Mouse (Mus musculus) stomach, embryonic 14.5 days (tissue): ENCODE measurements around the gene P4hb. TPM values are rescaled to one million over a fixed set of nuclear protein-coding genes. Genes with fewer than 3 reads are reported as not detected.

Experiments used
- ATAC-seq: fragments of 200-750 bp; cut with Nextera tagmentation; 2 replicates; pipeline ENCODE4 v1.8.0; 2017; ENCODE audit warnings: low read depth, moderate TSS enrichment; ENCODE audit not compliant: insufficient number of reproducible peaks, insufficient read depth, low FRiP score
- H3K27ac ChIP-seq: fragments of 300-500 bp; sonication (generic); 2 replicates; pipeline ENCODE4 v1.5.1; 2014; ENCODE audit warnings: mild to moderate bottlenecking, low read length, moderate library complexity, mixed read lengths
- H3K27me3 ChIP-seq: fragments of 300-500 bp; sonication (generic); 2 replicates; pipeline ENCODE4 v1.6.1; 2014; ENCODE audit warnings: low read length, control low read depth, mixed read lengths; ENCODE audit not compliant: control insufficient read depth, insufficient read depth
- H3K36me3 ChIP-seq: fragments of 300-500 bp; sonication (generic); 2 replicates; pipeline ENCODE4 v1.6.1; 2014; ENCODE audit warnings: mild to moderate bottlenecking, control low read depth, low read length, moderate library complexity, mixed read lengths; ENCODE audit not compliant: control insufficient read depth, insufficient read depth
- H3K4me1 ChIP-seq: fragments of 300-500 bp; sonication (generic); 2 replicates; pipeline ENCODE4 v1.6.1; 2014; ENCODE audit warnings: low read length, control low read depth, mixed read lengths; ENCODE audit not compliant: control insufficient read depth, insufficient read depth
- H3K4me2 ChIP-seq: fragments of 300-500 bp; sonication (generic); replicated peaks from 2 replicates; pipeline ENCODE4 v1.6.1; 2014; ENCODE audit warnings: low read depth, low read length, control low read depth
- H3K4me3 ChIP-seq: fragments of 300-500 bp; sonication (generic); 2 replicates; pipeline ENCODE4 v1.5.1; 2014; ENCODE audit warnings: low read depth, low read length, control low read depth
- H3K9ac ChIP-seq: fragments of 300-500 bp; sonication (generic); replicated peaks from 2 replicates; pipeline ENCODE4 v1.6.1; 2014; ENCODE audit warnings: low read depth, mild to moderate bottlenecking, control low read depth, low read length, moderate library complexity, mixed read lengths
- H3K9me3 ChIP-seq: fragments of 300-500 bp; sonication (generic); 2 replicates; pipeline ENCODE4 v1.6.1; 2016; ENCODE audit warnings: low read depth, low read length, control low read depth; ENCODE audit not compliant: control insufficient read depth
- WGBS: fragments of 180-500 bp; shearing (Covaris S2); extraction: QIAGEN DNeasy Blood & Tissue Kit; methylation state at CpG from one replicate; pipeline ENCODE4 v1.1.7; 2014; 5-methylcytosine and 5-hydroxymethylcytosine counted together
- polyA plus RNA-seq: library from polyadenylated mRNA; unstranded; fragments of >200 nt; fragmentation: Nextera tagmentation; extraction: Ambion mirVana; gene quantifications from 2 replicates; pipeline ENCODE4 v1.2.1, GENCODE M21; 2014

P4hb gene
- 768 and 850 TPM in 2 replicates for polyA plus RNA-seq

GRCm38 (mm10) chr11:120572752-120573584, at the start of gene P4hb:
TSS of gene P4hb (minus strand) at chr11:120573253.
- Histone ChIP-seq H3K27ac (peak within 1 kb of the TSS; percentile 96), H3K27me3 (no peaks in the 10 kb centered on the region), H3K9me3 (no peaks in the 10 kb centered on the region), H3K4me1 (peaks cover 16% of the 10 kb centered on the region), H3K4me2 (peak within 1 kb of the TSS; percentile 91), H3K4me3 (peak within 1 kb of the TSS; percentile 95), H3K36me3 (peaks cover 36% of the 10 kb centered on the region), H3K9ac (peak within 1 kb of the TSS; percentile 94)
- peak; percentile 97 for ATAC-seq
- WGBS: under 1% methylated on average over 94 of the region's 94 CpGs

- H3K4me3 ChIP-seq: no peak overlapping the region
- no peaks in the 10 kb centered on the region for H3K9me3 ChIP-seq
- H3K27ac ChIP-seq: no peak overlapping the region
- no peak overlapping the region for H3K4me2 ChIP-seq
- no peaks in the 10 kb centered on the region for H3K27me3 ChIP-seq
- H3K9ac ChIP-seq: no peak overlapping the region
- WGBS: 88% methylated on average over 6 of the region's 6 CpGs
- peaks cover 10% of the 10 kb centered on the region for H3K4me1 ChIP-seq
- no peak for ATAC-seq
- peaks cover 40% of the 10 kb centered on the region for H3K36me3 ChIP-seq
Measured at GRCm38 (mm10) chr11:120622805-120623204, 49.8 kb upstream of the P4hb start.

GRCm38 (mm10) chr11:120620195-120620594, 47.1 kb upstream of the P4hb start:
- H3K4me3 ChIP-seq: no peak overlapping the region
- 93% methylated on average over 14 of the region's 14 CpGs for WGBS
- H3K27me3 ChIP-seq: no peaks in the 10 kb centered on the region
- H3K4me2 ChIP-seq: no peak overlapping the region
- H3K4me1 ChIP-seq: peaks cover 17% of the 10 kb centered on the region
- H3K27ac ChIP-seq: no peak overlapping the region
- no peak for ATAC-seq
- no peaks in the 10 kb centered on the region for H3K9me3 ChIP-seq
- no peak overlapping the region for H3K9ac ChIP-seq
- H3K36me3 ChIP-seq: peaks cover 33% of the 10 kb centered on the region

- no peak for ATAC-seq
- Histone ChIP-seq H3K4me1 (peaks cover 11% of the 10 kb centered on the region), H3K4me2 (no peak overlapping the region), H3K9me3 (no peaks in the 10 kb centered on the region), H3K4me3 (no peak overlapping the region), H3K9ac (no peak overlapping the region), H3K36me3 (peaks cover 36% of the 10 kb centered on the region), H3K27me3 (no peaks in the 10 kb centered on the region), H3K27ac (no peak overlapping the region)
- WGBS: 94% methylated on average over 25 of the region's 25 CpGs
Measured at GRCm38 (mm10) chr11:120618619-120619535, 45.8 kb upstream of the P4hb start.

- H3K9ac ChIP-seq: peak within 1 kb of the TSS; percentile 36; the same call in 1 of the 2 replicates
- under 1% methylated on average over 56 of the region's 56 CpGs for WGBS
- H3K9me3 ChIP-seq: no peaks in the 10 kb centered on the region
- peak within 1 kb of the TSS; percentile 53 for H3K4me3 ChIP-seq
- H3K27me3 ChIP-seq: no peaks in the 10 kb centered on the region
- H3K4me1 ChIP-seq: peaks cover 10% of the 10 kb centered on the region
- no peak within 1 kb of the TSS for H3K27ac ChIP-seq
- peaks cover 43% of the 10 kb centered on the region for H3K36me3 ChIP-seq
- ATAC-seq: peak; percentile 96
- peak within 1 kb of the TSS; percentile 74 for H3K4me2 ChIP-seq
Measured at GRCm38 (mm10) chr11:120617519-120618112, 44.6 kb upstream of the P4hb start, which contains the start of gene Pcyt2. TSS of gene Pcyt2 (minus strand) at chr11:120617936.

- Histone ChIP-seq H3K4me2 (peak overlapping the region; percentile 74), H3K27ac (no peak overlapping the region), H3K36me3 (peaks cover 51% of the 10 kb centered on the region), H3K27me3 (no peaks in the 10 kb centered on the region), H3K4me1 (peaks cover 10% of the 10 kb centered on the region), H3K9me3 (no peaks in the 10 kb centered on the region), H3K9ac (0 out of 2 replicates have a peak overlapping the region, but pooled peaks have one; percentile 36), H3K4me3 (peak overlapping the region; percentile 53)
- ATAC-seq: no peak
- 51% methylated on average over 4 of the region's 4 CpGs for WGBS
Measured at GRCm38 (mm10) chr11:120616617-120617294, 43.7 kb upstream of the P4hb start.

- Histone ChIP-seq H3K4me1 (peaks cover 10% of the 10 kb centered on the region), H3K4me2 (no peak overlapping the region), H3K36me3 (peaks cover 50% of the 10 kb centered on the region), H3K9me3 (no peaks in the 10 kb centered on the region), H3K27me3 (no peaks in the 10 kb centered on the region), H3K4me3 (no peak overlapping the region), H3K9ac (no peak overlapping the region), H3K27ac (no peak overlapping the region)
- 91% methylated on average over 11 of the region's 11 CpGs for WGBS
- no peak for ATAC-seq
Measured at GRCm38 (mm10) chr11:120615606-120616203, 42.7 kb upstream of the P4hb start.
